Mouse (Mus musculus) lung, adult 2 months (tissue): ENCODE measurements around the gene Calhm2. TPM values are rescaled to one million over a fixed set of nuclear protein-coding genes. Genes with fewer than 3 reads are reported as not detected.

Experiments
- DNase-seq: peaks from one replicate; pipeline ENCODE4 v3.0.0; 2022
- H3K4me1 ChIP-seq: fragments of 200-500 bp; 2 replicates; pipeline ENCODE4 v1.6.1; 2011; ENCODE audit warnings: low read length; ENCODE audit not compliant: control insufficient read depth, insufficient read depth
- H3K4me3 ChIP-seq: fragments of 200-500 bp; replicated peaks from 2 replicates; pipeline ENCODE3; 2011; ENCODE audit warnings: low read depth, mild to moderate bottlenecking, control low read depth, low read length; ENCODE audit errors: extremely low read depth
- CTCF ChIP-seq: fragments of 200-500 bp; IDR thresholded peaks from 2 replicates; pipeline ENCODE4 v1.5.1; 2011; ENCODE audit warnings: mild to moderate bottlenecking, low read length, control low read depth; ENCODE audit not compliant: insufficient read depth
- POLR2A ChIP-seq: fragments of 200-500 bp; IDR thresholded peaks from 2 replicates; pipeline ENCODE4 v1.6.1; 2011; ENCODE audit warnings: low read depth, mild to moderate bottlenecking, control low read depth, low read length, borderline replicate concordance; ENCODE audit errors: extremely low read depth
- WGBS: fragments of 180-500 bp; shearing (Covaris S2); methylation state at CpG from one replicate; pipeline ENCODE4 v1.1.7; 2018; 5-methylcytosine and 5-hydroxymethylcytosine counted together
- polyA plus RNA-seq: library from polyadenylated mRNA; depleted of rRNA; stranded (reverse); fragments of >200 nt; gene quantifications from 2 replicates; pipeline ENCODE4 v1.2.3, GENCODE M21; 2012; rRNA removed

The Calhm2 gene
- polyA plus RNA-seq, 1 experiment = 23.7 TPM

- Histone ChIP-seq H3K4me1 (no peaks in the 10 kb centered on the region), H3K4me3 (peak overlapping the region; percentile 94)
- no peak for TF ChIP-seq CTCF
- TF ChIP-seq POLR2A = no peak
- no peak for DNase-seq
- WGBS = 1% methylated on average over 36 of the region's 36 CpGs
These were observed 48.2 kb downstream of the Calhm2 start for GRCm38 (mm10) chr19:47089718-47090525.

- TF ChIP-seq POLR2A (no peak), CTCF (no peak)
- Histone ChIP-seq H3K4me1 (no peaks in the 10 kb centered on the region), H3K4me3 (no peak overlapping the region)
- no peak for DNase-seq
- 73% methylated on average over 3 of the region's 3 CpGs for WGBS
These were observed 49.9 kb downstream of the Calhm2 start for GRCm38 (mm10) chr19:47088226-47088625.

GRCm38 (mm10) chr19:47067924-47068611 is 70.0 kb downstream of the Calhm2 start:
- WGBS = under 1% methylated on average over 67 of the region's 72 CpGs
- TF ChIP-seq POLR2A (peak; percentile 51; the same call in 1 of the 2 replicates), CTCF (no peak)
- Histone ChIP-seq H3K4me1 (no peaks in the 10 kb centered on the region), H3K4me3 (peak overlapping the region; percentile 70)
- DNase-seq = peak; percentile 78

- TF ChIP-seq POLR2A (peak; percentile 97), CTCF (no peak)
- Histone ChIP-seq H3K4me1 (no peaks in the 10 kb centered on the region), H3K4me3 (peak within 1 kb of the TSS; percentile 70)
- 7% methylated on average over 49 of the region's 49 CpGs for WGBS
- DNase-seq = peak; percentile 97
These were observed 70.8 kb downstream of the Calhm2 start, which contains the start of gene Taf5 for GRCm38 (mm10) chr19:47067096-47067882. Taf5 (plus strand) TSS chr19:47067746.

- TF ChIP-seq POLR2A (no peak), CTCF (no peak)
- WGBS = 92% methylated on average over 3 of the region's 3 CpGs
- no peak overlapping the region for H3K4me3 ChIP-seq
- H3K4me1 ChIP-seq = no peaks in the 10 kb centered on the region
- DNase-seq = no peak
These were observed 72.2 kb downstream of the Calhm2 start for GRCm38 (mm10) chr19:47065860-47066259.

GRCm38 (mm10) chr19:47057684-47058083 is 80.4 kb downstream of the Calhm2 start:
- no peak for DNase-seq
- 57% methylated on average over 1 of the region's 1 CpGs for WGBS
- H3K4me1 ChIP-seq = no peaks in the 10 kb centered on the region
- TF ChIP-seq POLR2A (no peak), CTCF (no peak)
- H3K4me3 ChIP-seq = no peak overlapping the region

Other genes with a start within 250 kb of the Calhm2 start
- gene Ina, start 123.6 kb downstream of the Calhm2 start, polyA plus RNA-seq = 0.04 TPM in 1 of 2 replicates, not detected in the other
- 11.1 and 17.5 TPM in 2 replicates for gene Nt5c2, start 123.1 kb downstream of the Calhm2 start, polyA plus RNA-seq
- gene Pcgf6, start 87.4 kb downstream of the Calhm2 start, polyA plus RNA-seq = 3.9 and 4.7 TPM in 2 replicates
- gene Taf5, start 70.5 kb downstream of the Calhm2 start, polyA plus RNA-seq = 2.1 and 2.3 TPM in 2 replicates
- 31.2 and 68.8 TPM in 2 replicates for gene Usmg5, start 47.6 kb downstream of the Calhm2 start, polyA plus RNA-seq
- gene Pdcd11, start 47.5 kb downstream of the Calhm2 start, polyA plus RNA-seq = 7.7 and 9.0 TPM in 2 replicates
- not detected in 2 replicates for gene Calhm1, start 6.0 kb upstream of the Calhm2 start, polyA plus RNA-seq
- gene Calhm3, start 19.5 kb upstream of the Calhm2 start, polyA plus RNA-seq = not detected in 2 replicates
- 8.3 and 10.1 TPM in 2 replicates for gene Neurl1a, start 40.5 kb upstream of the Calhm2 start, polyA plus RNA-seq